Mouse (Mus musculus): ENCODE data around the gene Tmem25. TPM values are rescaled to one million over a fixed set of nuclear protein-coding genes. Genes with fewer than 3 reads are reported as not detected.

Tmem25 gene
- total and polyA plus RNA-seq, 3 experiments, result 0.12 to 0.67 TPM; not detected in 1

GRCm38 (mm10) chr9:44798298-44798697 is 809 bp downstream of the Tmem25 start:
- Histone ChIP-seq H3K79me2 (ENCODE audit: control insufficient read depth, insufficient read depth, low read length, poor library complexity) (no peaks in the 10 kb centered on the region), H3K36me3 (ENCODE audit: control insufficient read depth in 1 of 2, insufficient read depth in 2 of 2, low read length in 2 of 2) (peaks cover 0 to 2% of the 10 kb centered on the region in 2 experiments; a peak in 2 of 4 replicates), H3K9ac (ENCODE audit: control insufficient read depth, low read depth, low read length, poor library complexity, severe bottlenecking) (no peak overlapping the region), H3K4me3 (ENCODE audit: control insufficient read depth in 1 of 2, insufficient read depth in 1 of 2, low read depth in 2 of 2, low read length in 2 of 2) (no peak overlapping the region), H3K27ac (ENCODE audit: control insufficient read depth, low read depth, low read length) (no peak overlapping the region), H3K9me3 (replicated peaks; ENCODE audit: insufficient read depth, low read length) (no peaks in the 10 kb centered on the region), H3K27me3 (ENCODE audit: control insufficient read depth in 1 of 2, insufficient read depth in 2 of 2, low read length in 2 of 2) (no peaks in the 10 kb centered on the region), H3K4me1 (ENCODE audit: control insufficient read depth in 1 of 2, insufficient read depth in 2 of 2, low read length in 2 of 2) (peaks cover 0 to 6% of the 10 kb centered on the region in 2 experiments; a peak in 1 of 4 replicates)
- no peak for DNase-seq (ENCODE audit: low read depth, low spot score)
- TF ChIP-seq SIN3A (IDR thresholded peaks at IDR 0.05; ENCODE audit: low read length) (no peak), MYB (IDR thresholded peaks at IDR 0.05; ENCODE audit: low read depth, low read length) (no peak)

DNA sequence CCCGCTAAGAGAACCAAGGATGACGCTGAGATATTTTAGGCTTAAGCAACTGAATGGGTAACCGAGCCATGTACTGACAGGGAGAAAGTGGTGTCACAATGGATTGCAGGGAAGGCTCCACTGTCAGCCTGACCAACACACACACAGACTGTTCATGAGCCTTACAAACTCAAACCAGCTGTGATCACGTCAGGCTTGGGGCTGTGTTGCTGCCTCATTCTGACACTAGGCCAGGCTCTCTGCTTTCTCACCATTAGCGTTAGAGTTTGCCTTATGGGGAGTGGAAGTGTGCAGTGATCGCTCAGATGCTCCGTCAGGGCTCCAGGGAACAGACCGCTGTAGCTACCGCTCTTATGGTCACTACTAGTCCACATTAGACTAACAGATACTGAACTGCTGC is 6.3 kb downstream of the Tmem25 start:
- no peak for DNase-seq (ENCODE audit: low read depth, low spot score)
- H3K27ac ChIP-seq (ENCODE audit: control insufficient read depth, low read depth, low read length), result no peak overlapping the region
- H3K27me3 ChIP-seq (ENCODE audit: control insufficient read depth in 1 of 2, insufficient read depth in 2 of 2, low read length in 2 of 2), result no peaks in the 10 kb centered on the region
- no peak for TF ChIP-seq POLR2AphosphoS2 (IDR thresholded peaks at IDR 0.05; ENCODE audit: low read length)
- no peak for TF ChIP-seq USF1 (IDR thresholded peaks at IDR 0.05; ENCODE audit: low read depth, low read length)
- no peak for TF ChIP-seq POLR2AphosphoS5 (IDR thresholded peaks at IDR 0.05; ENCODE audit: borderline replicate concordance, low read depth, low read length)
- TF ChIP-seq MXI1 (IDR thresholded peaks at IDR 0.05; ENCODE audit: low read depth, low read length), result no peak
- no peak for TF ChIP-seq NRF1 (IDR thresholded peaks at IDR 0.05; ENCODE audit: insufficient read depth, low read depth, low read length, poor library complexity, severe bottlenecking)
- TF ChIP-seq POLR2A (IDR thresholded peaks at IDR 0.05; ENCODE audit: control insufficient read depth in 1 of 2, insufficient read depth in 1 of 2, low read depth in 1 of 2, low read length in 2 of 2, poor library complexity in 1 of 2), result no peak
- TF ChIP-seq CHD1 (IDR thresholded peaks at IDR 0.05; ENCODE audit: low read depth, low read length), result no peak
- no peak for TF ChIP-seq RCOR1 (IDR thresholded peaks at IDR 0.05; ENCODE audit: low read depth, low read length)
- TF ChIP-seq E2F4 (IDR thresholded peaks at IDR 0.05; ENCODE audit: borderline replicate concordance, low read depth, low read length), result no peak
- no peak for TF ChIP-seq JUND (IDR thresholded peaks at IDR 0.05; ENCODE audit: low read depth, low read length)
- no peak for TF ChIP-seq USF2 (IDR thresholded peaks at IDR 0.05; ENCODE audit: borderline replicate concordance in 1 of 2, insufficient read depth in 1 of 2, low read depth in 1 of 2, low read length in 2 of 2)
- TF ChIP-seq CHD2 (IDR thresholded peaks at IDR 0.05; ENCODE audit: low read length), result no peak
- no peak for TF ChIP-seq TCF12 (IDR thresholded peaks at IDR 0.05; ENCODE audit: low read depth, low read length)
- no peak for TF ChIP-seq GABPA (IDR thresholded peaks at IDR 0.05; ENCODE audit: low read depth, low read length)
- no peak for TF ChIP-seq MYC (IDR thresholded peaks at IDR 0.05; ENCODE audit: low read depth, low read length)
- TF ChIP-seq ZKSCAN1 (IDR thresholded peaks at IDR 0.05; ENCODE audit: low read depth, low read length), result no peak
- TF ChIP-seq NELFE (IDR thresholded peaks at IDR 0.05; ENCODE audit: low read depth, low read length), result no peak
- no peak for TF ChIP-seq ZNF384 (IDR thresholded peaks at IDR 0.05; ENCODE audit: low read depth, low read length)
- H3K9ac ChIP-seq (ENCODE audit: control insufficient read depth, low read depth, low read length, poor library complexity, severe bottlenecking), result no peak overlapping the region
- H3K4me3 ChIP-seq (ENCODE audit: control insufficient read depth in 1 of 2, insufficient read depth in 1 of 2, low read depth in 2 of 2, low read length in 2 of 2), result no peak overlapping the region
- no peaks in the 10 kb centered on the region for H3K4me1 ChIP-seq (ENCODE audit: control insufficient read depth in 1 of 2, insufficient read depth in 2 of 2, low read length in 2 of 2)
- no peaks in the 10 kb centered on the region for H3K9me3 ChIP-seq (replicated peaks; ENCODE audit: insufficient read depth, low read length)
- no peaks in the 10 kb centered on the region for H3K36me3 ChIP-seq (ENCODE audit: control insufficient read depth in 1 of 2, insufficient read depth in 2 of 2, low read length in 2 of 2)
- H3K79me2 ChIP-seq (ENCODE audit: control insufficient read depth, insufficient read depth, low read length, poor library complexity), result no peaks in the 10 kb centered on the region

Measured in MEL (cell line).